Mouse (Mus musculus): Measurements from ENCODE around the gene Uso1.
"Not testable (repeated sequence)": the region's sequence is repeated elsewhere in the genome, so short reads cannot be mapped to it uniquely, and the experiment has no call there.

The Uso1 gene

DNA sequence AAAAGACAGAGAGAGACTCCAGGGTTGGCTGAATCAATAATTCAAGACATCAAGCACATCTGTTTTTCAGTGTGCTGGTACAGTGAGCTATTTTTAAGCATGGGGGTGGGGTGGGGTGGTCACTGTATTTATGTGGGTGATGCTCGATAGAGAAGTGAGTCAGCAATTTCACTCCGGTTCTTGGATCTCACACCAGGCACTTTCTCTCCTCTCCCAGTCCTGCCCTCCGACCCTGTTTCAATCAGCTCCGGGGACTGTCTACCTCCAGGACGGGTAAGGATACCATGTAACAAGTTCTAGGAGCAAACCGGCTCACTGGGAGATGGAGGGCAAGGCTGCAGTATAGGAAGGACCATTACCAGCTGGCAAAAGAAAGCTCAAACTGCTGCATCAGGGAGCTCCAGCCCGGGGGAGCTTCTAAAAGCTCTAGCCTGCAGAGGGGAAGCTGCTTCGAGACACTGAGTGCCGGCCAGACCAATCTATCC lies 10.6 kb upstream of the Uso1 start:
- DNase-seq (ENCODE audit: inconsistent ontology term): peak; percentile 9

- DNase-seq (ENCODE audit: inconsistent ontology term): peak; percentile 9
Measured at GRCm38 (mm10) chr5:92127751-92128150, 10.0 kb upstream of the Uso1 start.

- DNase-seq (ENCODE audit: inconsistent ontology term): peak; percentile 98
Measured at GRCm38 (mm10) chr5:92128570-92128969, 9.2 kb upstream of the Uso1 start.

- peak; percentile 69 for DNase-seq (ENCODE audit: inconsistent ontology term)
Measured at GRCm38 (mm10) chr5:92129321-92129768, 8.4 kb upstream of the Uso1 start.

DNA sequence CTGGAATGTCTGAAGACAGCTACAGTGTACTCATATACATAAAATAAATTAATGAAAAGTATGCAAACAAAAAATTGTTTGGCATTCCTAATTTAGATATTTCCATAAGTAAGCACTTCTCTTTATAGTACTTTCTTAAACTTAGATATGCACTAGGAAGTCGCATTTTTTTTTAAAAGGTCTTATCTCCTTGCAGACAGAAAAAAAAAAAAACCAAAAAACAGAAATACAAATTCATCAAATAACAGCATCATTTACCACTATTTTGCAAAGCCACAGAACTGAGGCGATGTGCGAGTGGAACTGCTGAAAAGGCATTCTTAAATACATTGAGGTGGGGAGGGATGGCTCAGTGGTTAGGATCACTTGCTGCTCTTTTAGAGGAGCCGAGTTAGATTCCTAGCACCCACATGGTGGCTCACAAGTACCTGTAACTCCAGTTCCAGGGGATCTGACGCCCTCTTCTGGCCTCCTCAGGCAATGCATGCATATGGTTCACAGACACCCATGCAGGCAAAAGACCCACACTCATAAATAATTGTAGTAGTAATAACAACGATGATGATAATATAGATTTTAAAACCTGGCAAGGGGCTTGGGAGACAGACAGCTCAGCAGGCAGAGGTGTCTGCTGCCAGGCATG lies 7.6 kb upstream of the Uso1 start:
- no peak for DNase-seq (ENCODE audit: inconsistent ontology term)

DNA sequence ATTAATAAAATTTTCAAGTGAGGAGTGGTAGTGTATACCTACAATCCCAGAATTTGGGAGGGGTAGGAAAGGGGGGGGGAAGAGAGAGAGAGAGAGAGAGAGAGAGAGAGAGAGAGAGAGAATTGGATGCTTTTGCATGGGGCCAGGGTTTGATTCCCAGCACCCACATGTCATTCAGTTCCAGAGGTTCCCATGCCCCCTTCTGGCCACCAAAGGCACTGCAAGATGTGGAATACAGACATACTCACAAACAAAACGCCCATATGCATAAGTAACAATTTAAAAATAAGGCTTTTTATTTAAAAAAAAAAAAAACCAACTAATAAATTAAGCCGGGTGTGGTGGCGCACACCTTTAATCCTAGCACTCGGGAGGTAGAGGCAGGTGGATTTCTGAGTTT lies 5.6 kb upstream of the Uso1 start:
- DNase-seq (ENCODE audit: inconsistent ontology term): no peak

DNA sequence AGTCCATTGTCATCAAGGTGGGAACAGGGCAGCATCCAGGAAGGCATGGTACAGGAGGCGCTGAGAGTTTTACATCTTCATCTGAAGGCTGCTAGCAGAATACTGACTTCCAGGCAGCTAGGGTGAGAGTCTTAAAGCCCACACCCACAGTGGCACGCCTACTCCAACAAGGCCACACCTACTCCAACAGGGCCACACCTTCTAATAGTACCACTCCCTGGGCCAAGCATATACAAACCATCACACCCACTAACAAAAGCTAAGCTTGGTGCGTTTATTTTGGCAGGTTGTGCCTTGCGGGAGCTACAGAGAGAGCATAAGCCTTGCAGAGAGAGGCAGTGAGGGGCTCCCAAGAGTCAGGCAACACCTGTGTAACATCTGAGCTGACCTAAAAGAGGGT lies 4.7 kb upstream of the Uso1 start:
- not testable (repeated sequence) for DNase-seq (ENCODE audit: inconsistent ontology term)

GRCm38 (mm10) chr5:92134934-92135333 lies 2.8 kb upstream of the Uso1 start:
- DNase-seq (ENCODE audit: inconsistent ontology term): no peak

DNA sequence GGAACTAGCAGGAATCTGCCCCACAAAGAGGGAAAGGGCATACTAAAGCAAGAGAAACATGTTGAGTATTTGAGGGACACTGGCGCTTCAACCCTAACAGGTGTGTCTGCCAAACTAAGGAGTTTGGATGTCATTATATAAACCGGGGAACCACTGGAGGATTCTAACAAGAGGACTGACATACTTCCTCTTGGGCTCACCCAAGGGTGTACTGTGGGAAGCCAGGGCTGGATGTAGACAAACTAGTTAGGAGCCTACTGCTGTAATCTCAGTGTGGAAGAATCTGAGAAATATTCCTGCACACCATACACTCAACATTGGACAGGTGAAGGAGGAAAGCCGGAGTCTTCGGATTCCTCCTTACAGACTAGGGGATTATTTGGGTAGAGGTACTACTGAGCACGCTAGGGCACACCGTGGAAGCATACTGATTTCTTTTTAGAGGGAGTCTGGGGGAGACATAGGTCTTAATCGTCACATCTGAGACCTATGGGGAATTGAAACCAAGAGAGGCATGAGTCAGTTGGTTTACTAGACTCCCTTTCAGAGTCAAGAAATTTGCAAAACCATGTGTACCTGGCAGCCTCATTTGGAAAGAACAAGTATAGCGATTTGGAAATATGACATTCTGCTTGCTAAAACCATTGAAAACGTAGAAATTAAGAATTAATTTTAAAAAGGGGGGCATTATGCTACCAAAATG lies 1.1 kb upstream of the Uso1 start:
- DNase-seq (ENCODE audit: inconsistent ontology term): no peak

DNA sequence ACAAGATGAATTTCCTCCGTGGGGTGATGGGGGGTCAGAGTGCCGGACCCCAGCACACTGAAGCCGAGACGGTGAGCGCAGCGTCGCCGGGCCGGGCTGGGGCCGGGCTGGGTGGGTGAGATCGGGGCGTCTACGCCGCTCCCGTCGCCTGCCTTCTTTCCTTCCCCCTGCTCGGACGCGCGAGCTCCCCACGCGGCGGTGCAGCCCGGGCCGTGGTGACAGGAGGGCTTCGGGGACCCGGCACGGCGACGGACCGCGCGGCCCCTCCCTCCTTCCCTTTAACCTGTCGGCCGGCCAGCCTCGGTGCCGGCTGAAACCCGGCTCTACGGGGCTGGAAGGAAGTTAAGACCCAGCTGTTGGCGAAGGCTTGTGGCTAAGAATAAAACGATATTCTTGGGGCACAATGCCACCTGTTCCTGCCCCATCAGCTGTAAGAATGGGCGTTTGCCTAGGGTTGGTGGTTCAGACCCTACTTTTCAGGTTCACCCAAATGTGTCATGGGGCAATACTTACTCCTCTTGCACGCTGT lies 419 bp downstream of the Uso1 start:
- DNase-seq (ENCODE audit: inconsistent ontology term): no peak

- DNase-seq (ENCODE audit: inconsistent ontology term): no peak
Measured at GRCm38 (mm10) chr5:92139191-92139590, 1.5 kb downstream of the Uso1 start.

DNA sequence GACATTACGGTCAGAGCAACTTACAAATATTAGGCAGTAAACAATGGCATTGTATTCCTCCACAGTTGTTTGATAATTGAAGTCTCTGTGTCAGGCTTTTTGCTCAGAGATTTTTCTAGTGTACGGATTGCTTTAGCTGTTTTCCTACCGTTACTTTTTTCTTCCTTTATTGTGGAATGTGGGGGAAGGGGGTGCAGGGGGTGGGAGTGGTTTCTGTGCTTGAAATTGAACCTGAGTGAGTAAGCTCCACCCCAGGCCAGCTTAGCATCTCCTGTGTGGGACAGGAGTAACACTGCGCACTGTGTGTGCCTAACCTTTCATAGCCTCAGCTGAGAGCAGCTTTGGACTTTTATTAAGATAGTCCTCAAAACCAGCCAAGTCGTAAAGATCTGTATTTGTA lies 4.0 kb downstream of the Uso1 start:
- no peak for DNase-seq (ENCODE audit: inconsistent ontology term)

- DNase-seq (ENCODE audit: inconsistent ontology term): no peak
Measured at GRCm38 (mm10) chr5:92142481-92142880, 4.7 kb downstream of the Uso1 start.

DNA sequence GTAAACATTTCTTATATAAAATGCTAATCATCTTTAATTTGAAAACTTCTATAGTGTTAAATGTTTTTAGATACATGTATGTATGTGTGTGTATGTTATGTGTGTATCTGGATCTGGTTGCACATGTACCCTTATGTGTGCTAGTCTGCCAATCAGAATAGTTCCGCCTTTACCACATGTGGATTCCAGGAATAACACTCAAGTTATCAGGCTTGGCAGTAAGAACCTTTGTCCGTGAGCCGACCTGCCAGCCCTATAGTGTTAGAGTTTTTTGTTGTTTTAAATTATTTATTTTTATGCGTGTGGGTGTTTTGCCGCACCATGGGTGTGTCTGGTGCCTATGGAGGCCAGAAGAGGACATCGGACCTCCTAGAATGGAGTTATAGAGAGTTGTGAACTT lies 5.9 kb downstream of the Uso1 start:
- DNase-seq (ENCODE audit: inconsistent ontology term): no peak

GRCm38 (mm10) chr5:92144954-92145708 lies 7.4 kb downstream of the Uso1 start:
- DNase-seq (ENCODE audit: inconsistent ontology term): no peak

DNA sequence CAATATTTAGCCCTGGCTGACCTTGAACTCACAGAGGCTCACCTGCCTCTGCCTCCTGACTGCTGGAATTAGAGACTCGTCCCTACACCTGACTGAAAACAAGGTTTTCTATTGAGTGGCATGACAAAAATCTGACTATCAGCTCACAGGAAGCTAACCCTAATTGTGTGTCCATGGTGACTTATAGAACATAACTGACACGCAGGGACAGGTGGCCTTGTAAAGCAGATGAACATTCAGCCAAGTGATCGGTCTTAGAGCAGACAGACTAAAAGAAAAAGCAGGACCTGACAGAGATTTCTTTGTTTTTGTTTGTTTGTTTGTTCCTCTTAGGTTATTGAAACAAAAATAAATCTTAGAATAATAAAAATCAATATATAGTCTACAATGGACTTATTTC lies 10.5 kb downstream of the Uso1 start:
- DNase-seq (ENCODE audit: inconsistent ontology term): no peak

- no peak for DNase-seq (ENCODE audit: inconsistent ontology term)
Measured at GRCm38 (mm10) chr5:92149330-92149982, 11.7 kb downstream of the Uso1 start.

DNA sequence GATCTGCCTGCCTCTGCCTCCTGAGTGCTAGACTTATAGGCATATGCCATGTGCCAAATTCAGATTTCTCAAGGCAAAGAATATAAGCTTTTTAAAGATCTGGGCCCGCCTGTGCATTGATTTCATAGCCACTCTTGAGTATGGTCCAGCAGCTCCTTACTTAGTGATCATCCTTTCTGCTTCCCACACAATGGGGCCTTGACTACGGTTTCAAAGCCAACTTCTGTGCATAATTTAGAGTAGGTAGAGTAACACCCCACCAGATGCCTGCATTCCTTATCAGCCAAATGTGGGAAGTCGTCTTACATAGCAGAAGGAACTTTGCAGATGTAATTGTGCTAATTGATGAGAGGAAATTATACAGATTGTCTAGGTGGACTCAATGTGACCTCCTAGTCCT lies 17.1 kb downstream of the Uso1 start:
- DNase-seq (ENCODE audit: inconsistent ontology term): no peak

GRCm38 (mm10) chr5:92165976-92166375 lies 28.2 kb downstream of the Uso1 start:
- DNase-seq (ENCODE audit: inconsistent ontology term): no peak

DNA sequence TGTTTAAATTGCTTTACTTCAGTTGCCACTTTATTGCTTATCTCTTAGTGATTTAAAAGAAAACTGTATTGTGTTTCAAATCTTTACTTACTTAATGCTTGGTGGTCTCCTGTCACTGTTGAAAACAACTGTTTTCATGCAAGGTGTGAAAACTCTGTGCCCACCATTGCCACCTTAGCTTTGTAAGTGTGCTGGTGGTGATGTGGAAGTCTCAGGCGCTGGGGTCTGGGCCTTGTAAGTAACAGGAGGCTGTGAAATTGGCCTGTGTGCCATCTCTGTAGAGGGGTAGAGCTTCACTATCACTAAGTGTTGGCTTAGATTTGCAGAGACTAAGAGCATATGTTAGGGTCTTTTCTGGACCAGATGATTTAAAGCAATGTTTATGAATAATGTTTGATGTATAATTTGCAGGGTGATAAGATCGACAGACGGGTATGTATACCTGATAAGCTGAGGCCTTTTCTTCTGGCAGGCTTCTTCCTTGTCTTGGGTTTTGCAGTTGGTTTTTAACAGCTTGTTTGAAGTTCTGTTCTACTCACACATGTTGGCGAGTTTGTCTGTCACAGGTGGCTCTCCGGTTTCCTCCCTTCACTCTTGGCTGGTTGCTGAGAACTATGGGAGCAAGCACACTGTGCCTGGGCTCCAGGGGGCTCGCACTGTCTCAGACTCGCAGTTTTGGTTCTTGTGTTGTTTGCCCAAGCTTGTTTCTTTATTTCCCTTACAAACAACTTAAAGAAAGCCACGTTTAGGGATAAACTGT lies 45.5 kb downstream of the Uso1 start:
- no peak for DNase-seq (ENCODE audit: inconsistent ontology term)

DNA sequence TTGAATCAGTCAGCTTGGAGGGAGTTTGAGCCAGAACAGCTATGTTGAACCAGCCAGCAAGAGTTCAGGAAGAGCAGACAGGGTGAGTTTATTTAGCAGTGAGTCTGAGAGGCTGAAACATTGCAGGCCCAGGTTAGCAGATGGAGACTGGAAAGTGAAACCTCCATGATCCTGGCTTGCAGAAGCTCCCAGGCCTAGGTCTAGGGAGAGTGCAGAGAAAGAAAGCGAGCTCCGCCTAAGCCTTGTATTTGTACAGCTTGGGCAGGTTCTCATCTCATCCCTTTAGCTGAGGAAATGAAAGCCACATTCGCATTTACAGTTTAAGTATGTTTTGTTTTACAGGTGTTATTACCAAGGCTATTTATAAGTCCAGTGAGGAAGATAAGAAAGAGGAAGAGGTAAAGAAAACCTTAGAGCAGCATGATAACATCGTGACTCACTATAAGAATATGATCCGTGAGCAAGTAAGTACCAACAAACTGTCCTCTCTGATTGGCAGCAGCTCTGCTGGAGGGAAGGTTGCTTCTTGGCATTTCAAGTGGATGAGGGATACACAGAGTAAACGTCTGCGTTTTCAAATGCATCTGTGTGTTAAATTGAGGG lies 51.2 kb downstream of the Uso1 start:
- no peak for DNase-seq (ENCODE audit: inconsistent ontology term)

All from Muller cell, postnatal 12 days (primary cell).